Mouse (Mus musculus) stomach, embryonic 14.5 days (tissue): ENCODE measurements around the gene Gm9970. TPM values are rescaled to one million over a fixed set of nuclear protein-coding genes. Genes with fewer than 3 reads are reported as not detected.
A peak's percentile ranks its signal among the peaks of the same experiment; 100 is the strongest.
"Not testable (repeated sequence)": the region's sequence is repeated elsewhere in the genome, so short reads cannot be mapped to it uniquely, and the experiment has no call there.

Experiments
- ATAC-seq: fragments of 200-750 bp; cut with Nextera tagmentation; 2 replicates; pipeline ENCODE4 v1.8.0; 2017; ENCODE audit warnings: low read depth, moderate TSS enrichment; ENCODE audit not compliant: insufficient number of reproducible peaks, insufficient read depth, low FRiP score
- H3K27ac ChIP-seq: fragments of 300-500 bp; sonication (generic); 2 replicates; pipeline ENCODE4 v1.5.1; 2014; ENCODE audit warnings: mild to moderate bottlenecking, low read length, moderate library complexity, mixed read lengths
- H3K27me3 ChIP-seq: fragments of 300-500 bp; sonication (generic); 2 replicates; pipeline ENCODE4 v1.6.1; 2014; ENCODE audit warnings: low read length, control low read depth, mixed read lengths; ENCODE audit not compliant: control insufficient read depth, insufficient read depth
- H3K36me3 ChIP-seq: fragments of 300-500 bp; sonication (generic); 2 replicates; pipeline ENCODE4 v1.6.1; 2014; ENCODE audit warnings: mild to moderate bottlenecking, control low read depth, low read length, moderate library complexity, mixed read lengths; ENCODE audit not compliant: control insufficient read depth, insufficient read depth
- H3K4me1 ChIP-seq: fragments of 300-500 bp; sonication (generic); 2 replicates; pipeline ENCODE4 v1.6.1; 2014; ENCODE audit warnings: low read length, control low read depth, mixed read lengths; ENCODE audit not compliant: control insufficient read depth, insufficient read depth
- H3K4me2 ChIP-seq: fragments of 300-500 bp; sonication (generic); replicated peaks from 2 replicates; pipeline ENCODE4 v1.6.1; 2014; ENCODE audit warnings: low read depth, low read length, control low read depth
- H3K4me3 ChIP-seq: fragments of 300-500 bp; sonication (generic); 2 replicates; pipeline ENCODE4 v1.5.1; 2014; ENCODE audit warnings: low read depth, low read length, control low read depth
- H3K9ac ChIP-seq: fragments of 300-500 bp; sonication (generic); replicated peaks from 2 replicates; pipeline ENCODE4 v1.6.1; 2014; ENCODE audit warnings: low read depth, mild to moderate bottlenecking, control low read depth, low read length, moderate library complexity, mixed read lengths
- H3K9me3 ChIP-seq: fragments of 300-500 bp; sonication (generic); 2 replicates; pipeline ENCODE4 v1.6.1; 2016; ENCODE audit warnings: low read depth, low read length, control low read depth; ENCODE audit not compliant: control insufficient read depth
- WGBS: fragments of 180-500 bp; shearing (Covaris S2); extraction: QIAGEN DNeasy Blood & Tissue Kit; methylation state at CpG from one replicate; pipeline ENCODE4 v1.1.7; 2014; 5-methylcytosine and 5-hydroxymethylcytosine counted together
- polyA plus RNA-seq: library from polyadenylated mRNA; unstranded; fragments of >200 nt; fragmentation: Nextera tagmentation; extraction: Ambion mirVana; gene quantifications from 2 replicates; pipeline ENCODE4 v1.2.1, GENCODE M21; 2014

Gene Gm9970
- polyA plus RNA-seq, 1 experiment from 2014 or later, result 0.51 TPM

DNA sequence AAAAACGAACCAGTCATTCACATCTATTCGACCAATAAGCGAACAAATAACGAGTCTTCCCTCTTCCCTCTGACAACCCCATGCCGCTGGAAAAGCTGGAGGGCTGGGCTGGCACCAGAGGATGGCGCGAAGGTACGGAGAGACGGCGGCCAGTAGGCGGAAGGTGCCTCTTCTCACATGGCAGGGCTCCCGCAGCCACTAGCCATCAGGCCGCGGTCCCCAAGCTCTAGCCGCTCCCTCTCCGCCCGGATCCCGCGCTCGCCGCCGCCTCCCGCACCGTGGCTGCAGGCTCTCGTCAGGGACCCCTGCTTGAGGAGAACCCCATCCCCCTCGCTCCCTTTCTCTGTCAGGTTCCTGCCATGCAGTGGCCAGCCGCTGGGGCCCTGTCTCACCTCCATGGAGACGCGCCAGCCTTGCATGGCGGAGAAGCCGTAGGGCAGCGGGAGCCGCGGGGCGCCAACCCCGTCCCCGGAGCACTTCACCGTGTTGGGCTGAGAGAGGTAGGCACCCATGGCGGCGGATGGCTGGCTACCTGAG is 21.1 kb downstream of the Gm9970 start:
- H3K27me3 ChIP-seq, result no peaks in the 10 kb centered on the region
- ATAC-seq, result peak; percentile 60
- peak overlapping the region; percentile 100 for H3K4me3 ChIP-seq
- peak overlapping the region; percentile 84 for H3K4me2 ChIP-seq
- WGBS, result under 1% methylated on average over 40 of the region's 40 CpGs
- H3K9me3 ChIP-seq, result no peaks in the 10 kb centered on the region
- H3K36me3 ChIP-seq, result no peaks in the 10 kb centered on the region
- H3K9ac ChIP-seq, result peak overlapping the region; percentile 87
- 0 out of 2 replicates have a peak, but pooled peaks cover 4% of the 10 kb centered on the region for H3K4me1 ChIP-seq
- peak overlapping the region; percentile 92 for H3K27ac ChIP-seq

GRCm38 (mm10) chr5:31219474-31219873 is 21.6 kb downstream of the Gm9970 start:
- no peak for ATAC-seq
- Histone ChIP-seq H3K27ac (peak overlapping the region; percentile 92; the same call in 1 of the 2 replicates), H3K9me3 (no peaks in the 10 kb centered on the region), H3K9ac (peak overlapping the region; percentile 87), H3K27me3 (no peaks in the 10 kb centered on the region), H3K36me3 (no peaks in the 10 kb centered on the region), H3K4me1 (0 out of 2 replicates have a peak, but pooled peaks cover 4% of the 10 kb centered on the region), H3K4me2 (peak overlapping the region; percentile 84), H3K4me3 (peak overlapping the region; percentile 100)
- WGBS, result 2% methylated on average over 11 of the region's 11 CpGs

- 2% methylated on average over 2 of the region's 2 CpGs for WGBS
- ATAC-seq, result no peak
- no peak overlapping the region for H3K9ac ChIP-seq
- no peaks in the 10 kb centered on the region for H3K27me3 ChIP-seq
- peak overlapping the region; percentile 100 for H3K4me3 ChIP-seq
- H3K27ac ChIP-seq, result no peak overlapping the region
- H3K36me3 ChIP-seq, result no peaks in the 10 kb centered on the region
- H3K4me2 ChIP-seq, result peak overlapping the region; percentile 84
- no peaks in the 10 kb centered on the region for H3K9me3 ChIP-seq
- 0 out of 2 replicates have a peak, but pooled peaks cover 4% of the 10 kb centered on the region for H3K4me1 ChIP-seq
Measured at GRCm38 (mm10) chr5:31219070-31219469, 22.0 kb downstream of the Gm9970 start.

GRCm38 (mm10) chr5:31218294-31218693 is 22.7 kb downstream of the Gm9970 start:
- H3K4me3 ChIP-seq, result no peak overlapping the region
- no peak overlapping the region for H3K27ac ChIP-seq
- no peaks in the 10 kb centered on the region for H3K27me3 ChIP-seq
- no peak for ATAC-seq
- H3K36me3 ChIP-seq, result no peaks in the 10 kb centered on the region
- WGBS, result 56% methylated on average over 7 of the region's 7 CpGs
- no peaks in the 10 kb centered on the region for H3K9me3 ChIP-seq
- H3K4me1 ChIP-seq, result 0 out of 2 replicates have a peak, but pooled peaks cover 4% of the 10 kb centered on the region
- H3K9ac ChIP-seq, result no peak overlapping the region
- no peak overlapping the region for H3K4me2 ChIP-seq

GRCm38 (mm10) chr5:31216554-31216953 is 24.5 kb downstream of the Gm9970 start:
- H3K9ac ChIP-seq, H3K4me3 ChIP-seq, H3K27ac ChIP-seq, H3K36me3 ChIP-seq, ATAC-seq, H3K9me3 ChIP-seq, H3K27me3 ChIP-seq, H3K4me2 ChIP-seq, H3K4me1 ChIP-seq: not testable (repeated sequence)
- 91% methylated on average over 6 of the region's 6 CpGs for WGBS

DNA sequence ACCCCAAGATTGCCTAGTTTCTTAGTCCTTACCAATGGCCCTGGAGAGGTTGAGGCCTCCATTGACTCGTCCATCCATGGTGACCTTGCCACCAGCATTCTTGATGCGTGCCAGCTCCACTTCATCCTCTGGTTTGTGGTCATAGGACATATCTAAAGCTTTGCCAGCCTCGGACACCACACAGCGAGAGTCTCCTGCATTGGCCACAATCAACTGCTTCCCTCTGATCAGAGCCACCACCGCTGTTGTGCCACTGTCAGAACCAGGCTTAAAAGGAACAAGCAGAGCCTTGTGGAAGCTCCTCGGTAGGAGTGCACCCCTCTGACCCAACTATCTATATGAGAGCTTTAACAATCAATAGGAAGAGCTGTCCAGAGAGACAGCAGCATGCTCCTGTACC is 36.6 kb downstream of the Gm9970 start:
- 92% methylated on average over 6 of the region's 6 CpGs for WGBS
- Histone ChIP-seq H3K27me3 (no peaks in the 10 kb centered on the region), H3K9ac (no peak overlapping the region), H3K27ac (no peak overlapping the region), H3K36me3 (peaks cover 44% of the 10 kb centered on the region), H3K9me3 (peaks cover 5% of the 10 kb centered on the region), H3K4me3 (no peak overlapping the region), H3K4me2 (no peak overlapping the region), H3K4me1 (peaks cover 12% of the 10 kb centered on the region; the same call in 1 of the 2 replicates)
- no peak for ATAC-seq

- Histone ChIP-seq H3K4me2 (no peak overlapping the region), H3K4me1 (peaks cover 12% of the 10 kb centered on the region; the same call in 1 of the 2 replicates), H3K27ac (no peak overlapping the region), H3K36me3 (peaks cover 49% of the 10 kb centered on the region), H3K9ac (no peak overlapping the region), H3K27me3 (no peaks in the 10 kb centered on the region), H3K4me3 (no peak overlapping the region), H3K9me3 (peaks cover 5% of the 10 kb centered on the region)
- 91% methylated on average over 2 of the region's 2 CpGs for WGBS
- no peak for ATAC-seq
Measured at GRCm38 (mm10) chr5:31203866-31204265, 37.2 kb downstream of the Gm9970 start.

GRCm38 (mm10) chr5:31202933-31203332 is 38.1 kb downstream of the Gm9970 start:
- 89% methylated on average over 7 of the region's 7 CpGs for WGBS
- H3K4me3 ChIP-seq, result peak overlapping the region; percentile 94
- H3K4me2 ChIP-seq, result peak overlapping the region; percentile 59
- peaks cover 59% of the 10 kb centered on the region for H3K36me3 ChIP-seq
- H3K9ac ChIP-seq, result 0 out of 2 replicates have a peak overlapping the region, but pooled peaks have one; percentile 6
- H3K27me3 ChIP-seq, result no peaks in the 10 kb centered on the region
- peaks cover 5% of the 10 kb centered on the region for H3K9me3 ChIP-seq
- peaks cover 12% of the 10 kb centered on the region; the same call in 1 of the 2 replicates for H3K4me1 ChIP-seq
- H3K27ac ChIP-seq, result peak overlapping the region; percentile 84
- no peak for ATAC-seq
